Mouse (Mus musculus) small intestine, adult 2 months (tissue): ENCODE measurements around the gene Foxf1.

Experiments
- CTCF ChIP-seq: fragments of 200-500 bp; IDR thresholded peaks from 2 replicates; pipeline ENCODE4 v1.5.1; 2012; ENCODE audit warnings: low read depth, mild to moderate bottlenecking, control low read depth, inconsistent platforms, low read length, moderate library complexity, mixed read lengths; ENCODE audit not compliant: insufficient replicate concordance, insufficient read length; ENCODE audit errors: extremely low read depth
- POLR2A ChIP-seq: fragments of 200-500 bp; IDR thresholded peaks from 2 replicates; pipeline ENCODE4 v1.6.1; 2012; ENCODE audit warnings: low read depth, mild to moderate bottlenecking, control low read depth, inconsistent platforms, low read length, moderate library complexity

DNA sequence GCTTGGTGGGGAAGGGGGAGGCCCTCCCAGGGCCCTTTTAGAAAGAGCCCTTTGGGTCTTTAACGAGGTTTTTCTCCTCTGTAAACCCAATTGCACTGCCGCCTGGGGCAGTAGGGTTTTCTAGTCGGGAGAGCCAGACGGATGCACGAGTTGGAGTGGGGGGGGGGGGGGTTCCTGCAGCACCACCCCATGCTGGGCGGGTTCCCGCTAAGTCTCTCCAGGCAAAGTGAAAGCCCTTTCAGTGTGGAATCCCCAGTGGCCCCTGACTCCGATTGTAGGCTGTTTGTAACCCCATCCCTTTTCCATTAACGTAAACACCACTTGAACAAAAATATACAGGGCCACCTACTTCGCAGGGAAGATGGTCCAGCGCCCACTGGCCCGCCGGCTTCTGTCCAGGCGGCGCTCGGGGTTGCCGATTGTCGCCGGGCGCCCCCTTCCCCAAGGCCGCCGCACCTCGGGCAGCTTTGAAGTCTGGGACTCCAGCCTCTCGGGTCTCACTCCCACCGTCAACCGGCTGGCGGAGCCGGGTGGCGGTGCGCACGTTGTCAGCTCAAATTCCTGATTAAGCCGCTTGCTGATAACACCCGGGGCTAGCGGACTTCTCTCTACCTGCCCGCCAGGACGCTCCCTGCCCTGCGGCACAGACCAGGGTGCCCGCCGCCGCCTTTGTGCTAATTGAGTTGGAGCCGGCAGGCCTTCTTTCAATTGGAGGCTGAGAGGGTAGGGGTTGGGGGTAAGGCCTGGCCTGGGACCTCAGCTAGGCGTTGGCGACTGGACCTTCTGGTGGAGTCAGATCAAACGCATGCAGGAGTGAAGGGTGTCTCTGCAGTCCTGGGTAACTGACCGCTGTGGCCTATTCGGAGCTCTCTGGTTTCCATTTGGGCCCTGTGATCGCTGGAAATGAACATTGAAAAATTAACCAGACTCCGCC lies 10.7 kb upstream of the Foxf1 start:
- TF ChIP-seq CTCF = no peak
- TF ChIP-seq POLR2A = no peak
